Mouse (Mus musculus) midbrain, embryonic 10.5 days (tissue): ENCODE results near the gene Faim2. TPM values are rescaled to one million over a fixed set of nuclear protein-coding genes. Genes with fewer than 3 reads are reported as not detected.
A peak's percentile ranks its signal among the peaks of the same experiment; 100 is the strongest.

Experiments
- DNase-seq: peaks from one replicate; pipeline ENCODE4 v3.0.0-alpha.2; 2017; ENCODE audit warnings: low spot score
- H3K27ac ChIP-seq: fragments of 300-500 bp; sonication (generic); replicated peaks from 2 replicates; pipeline ENCODE4 v1.5.1; 2016; ENCODE audit warnings: mild to moderate bottlenecking
- H3K27me3 ChIP-seq: fragments of 300-500 bp; sonication (generic); 2 replicates; pipeline ENCODE4 v1.6.1; 2016; ENCODE audit warnings: low read depth, mild to moderate bottlenecking; ENCODE audit not compliant: poor library complexity, severe bottlenecking
- H3K36me3 ChIP-seq: fragments of 300-500 bp; sonication (generic); 2 replicates; pipeline ENCODE4 v1.6.1; 2016; ENCODE audit warnings: mild to moderate bottlenecking, moderate library complexity
- H3K4me1 ChIP-seq: fragments of 300-500 bp; sonication (generic); 2 replicates; pipeline ENCODE4 v1.6.1; 2016
- H3K4me3 ChIP-seq: fragments of 300-500 bp; sonication (generic); 2 replicates; pipeline ENCODE4 v1.5.1; 2016; ENCODE audit warnings: mild to moderate bottlenecking, moderate library complexity
- H3K9me3 ChIP-seq: fragments of 300-500 bp; sonication (generic); replicated peaks from 2 replicates; pipeline ENCODE4 v1.6.1; 2016; ENCODE audit warnings: mild to moderate bottlenecking
- WGBS: fragments of 180-500 bp; shearing (Covaris S2); methylation state at CpG from one replicate; pipeline ENCODE4 v1.1.7; 2016; 5-methylcytosine and 5-hydroxymethylcytosine counted together
- polyA plus RNA-seq: library from polyadenylated mRNA; unstranded; fragments of >200 nt; fragmentation: Nextera tagmentation; extraction: Ambion mirVana; gene quantifications from 2 replicates; pipeline ENCODE4 v1.2.1, GENCODE M21; 2016

Gene Faim2
- polyA plus RNA-seq, 1 experiment from 2014 or later: 1.1 TPM

- Histone ChIP-seq H3K27ac (no peak overlapping the region), H3K27me3 (no peaks in the 10 kb centered on the region), H3K36me3 (no peaks in the 10 kb centered on the region), H3K4me1 (peaks cover 9% of the 10 kb centered on the region; the same call in 1 of the 2 replicates), H3K9me3 (no peaks in the 10 kb centered on the region), H3K4me3 (no peak overlapping the region)
- WGBS: 65% methylated on average over 11 of the region's 11 CpGs
- no peak for DNase-seq
These were observed 9.2 kb upstream of the Faim2 start for GRCm38 (mm10) chr15:99536889-99537862.

GRCm38 (mm10) chr15:99532023-99532422 lies 4.1 kb upstream of the Faim2 start:
- H3K4me1 ChIP-seq: peaks cover 16% of the 10 kb centered on the region
- H3K27ac ChIP-seq: no peak overlapping the region
- no peaks in the 10 kb centered on the region for H3K36me3 ChIP-seq
- 63% methylated on average over 3 of the region's 3 CpGs for WGBS
- no peak overlapping the region for H3K4me3 ChIP-seq
- DNase-seq: no peak
- H3K27me3 ChIP-seq: peaks cover 22% of the 10 kb centered on the region
- no peaks in the 10 kb centered on the region for H3K9me3 ChIP-seq

- Histone ChIP-seq H3K4me3 (no peak overlapping the region), H3K27ac (no peak overlapping the region), H3K36me3 (no peaks in the 10 kb centered on the region), H3K9me3 (no peaks in the 10 kb centered on the region), H3K27me3 (peaks cover 31% of the 10 kb centered on the region), H3K4me1 (peaks cover 17% of the 10 kb centered on the region)
- WGBS: 52% methylated on average over 6 of the region's 6 CpGs
- no peak for DNase-seq
These were observed 3.2 kb upstream of the Faim2 start for GRCm38 (mm10) chr15:99531146-99531545.

- no peak overlapping the region for H3K27ac ChIP-seq
- H3K36me3 ChIP-seq: no peaks in the 10 kb centered on the region
- no peak overlapping the region for H3K4me3 ChIP-seq
- H3K9me3 ChIP-seq: no peaks in the 10 kb centered on the region
- H3K4me1 ChIP-seq: peaks cover 17% of the 10 kb centered on the region
- 69% methylated on average over 2 of the region's 2 CpGs for WGBS
- H3K27me3 ChIP-seq: peaks cover 34% of the 10 kb centered on the region
- DNase-seq: no peak
These were observed 1.3 kb downstream of the Faim2 start for GRCm38 (mm10) chr15:99526681-99527080.

- 87% methylated on average over 7 of the region's 7 CpGs for WGBS
- no peaks in the 10 kb centered on the region for H3K4me1 ChIP-seq
- H3K36me3 ChIP-seq: no peaks in the 10 kb centered on the region
- H3K27me3 ChIP-seq: peaks cover 7% of the 10 kb centered on the region
- H3K27ac ChIP-seq: no peak overlapping the region
- H3K9me3 ChIP-seq: no peaks in the 10 kb centered on the region
- no peak for DNase-seq
- H3K4me3 ChIP-seq: no peak overlapping the region
These were observed 7.7 kb downstream of the Faim2 start for GRCm38 (mm10) chr15:99520306-99520705.

- DNase-seq: no peak
- Histone ChIP-seq H3K27me3 (peaks cover 7% of the 10 kb centered on the region), H3K4me1 (no peaks in the 10 kb centered on the region), H3K9me3 (no peaks in the 10 kb centered on the region), H3K27ac (no peak overlapping the region), H3K4me3 (no peak overlapping the region), H3K36me3 (no peaks in the 10 kb centered on the region)
- WGBS: 92% methylated on average over 9 of the region's 9 CpGs
These were observed 8.3 kb downstream of the Faim2 start for GRCm38 (mm10) chr15:99519626-99520025.

GRCm38 (mm10) chr15:99517715-99518114 lies 10.2 kb downstream of the Faim2 start:
- WGBS: 62% methylated on average over 7 of the region's 7 CpGs
- Histone ChIP-seq H3K4me3 (no peak overlapping the region), H3K4me1 (no peaks in the 10 kb centered on the region), H3K9me3 (no peaks in the 10 kb centered on the region), H3K27me3 (peaks cover 7% of the 10 kb centered on the region), H3K27ac (no peak overlapping the region), H3K36me3 (no peaks in the 10 kb centered on the region)
- DNase-seq: no peak

GRCm38 (mm10) chr15:99516715-99517114 lies 11.2 kb downstream of the Faim2 start:
- Histone ChIP-seq H3K36me3 (no peaks in the 10 kb centered on the region), H3K9me3 (no peaks in the 10 kb centered on the region), H3K27ac (no peak overlapping the region), H3K27me3 (peaks cover 7% of the 10 kb centered on the region), H3K4me3 (no peak overlapping the region), H3K4me1 (peaks cover 4% of the 10 kb centered on the region; the same call in 1 of the 2 replicates)
- no peak for DNase-seq
- 69% methylated on average over 8 of the region's 8 CpGs for WGBS

- Histone ChIP-seq H3K36me3 (no peaks in the 10 kb centered on the region), H3K9me3 (no peaks in the 10 kb centered on the region), H3K27me3 (peaks cover 4% of the 10 kb centered on the region; the same call in 1 of the 2 replicates), H3K27ac (0 out of 2 replicates have a peak overlapping the region, but pooled peaks have one; percentile 17), H3K4me1 (peaks cover 4% of the 10 kb centered on the region; the same call in 1 of the 2 replicates), H3K4me3 (no peak overlapping the region)
- DNase-seq: no peak
- 84% methylated on average over 15 of the region's 15 CpGs for WGBS
These were observed 16.0 kb downstream of the Faim2 start for GRCm38 (mm10) chr15:99511797-99512525.

GRCm38 (mm10) chr15:99510621-99511020 lies 17.3 kb downstream of the Faim2 start:
- DNase-seq: no peak

GRCm38 (mm10) chr15:99509840-99510239 lies 18.1 kb downstream of the Faim2 start:
- Histone ChIP-seq H3K27me3 (0 out of 2 replicates have a peak, but pooled peaks cover 5% of the 10 kb centered on the region), H3K27ac (no peak overlapping the region), H3K4me1 (peaks cover 19% of the 10 kb centered on the region), H3K4me3 (no peak overlapping the region), H3K36me3 (no peaks in the 10 kb centered on the region), H3K9me3 (no peaks in the 10 kb centered on the region)
- WGBS: 90% methylated on average over 7 of the region's 7 CpGs
- no peak for DNase-seq

More at GRCm38 (mm10) chr15:99510621-99511020, 17.3 kb downstream of the Faim2 start:
- Histone ChIP-seq H3K4me3 (no peak overlapping the region), H3K36me3 (no peaks in the 10 kb centered on the region), H3K9me3 (no peaks in the 10 kb centered on the region), H3K27ac (no peak overlapping the region), H3K27me3 (0 out of 2 replicates have a peak, but pooled peaks cover 5% of the 10 kb centered on the region), H3K4me1 (peaks cover 13% of the 10 kb centered on the region)
- 83% methylated on average over 3 of the region's 3 CpGs for WGBS

GRCm38 (mm10) chr15:99505324-99506095 lies 22.5 kb downstream of the Faim2 start:
- Histone ChIP-seq H3K4me3 (no peak overlapping the region), H3K4me1 (peaks cover 40% of the 10 kb centered on the region), H3K27ac (peak overlapping the region; percentile 33; the same call in 1 of the 2 replicates), H3K36me3 (no peaks in the 10 kb centered on the region), H3K9me3 (no peaks in the 10 kb centered on the region), H3K27me3 (0 out of 2 replicates have a peak, but pooled peaks cover 12% of the 10 kb centered on the region)
- 84% methylated on average over 15 of the region's 15 CpGs for WGBS
- no peak for DNase-seq
